Mouse (Mus musculus): ENCODE measurements at regions not wholly inside any gene's neighbourhood (a gene's known extent, or its start where the extent isn't known, plus 50 kb on each side); places are given as distances from the start of the nearest gene placed in this dataset.
A peak's percentile ranks its signal among the peaks of the same experiment; 100 is the strongest.

- Histone ChIP-seq H3K9ac (ENCODE audit: low read depth, low read length) (no peak overlapping the region), H3K9me3 (ENCODE audit: control insufficient read depth, low read length) (no peaks in the 10 kb centered on the region), H3K4me3 (ENCODE audit: low read depth, low read length) (no peak overlapping the region), H3K4me1 (replicated peaks; ENCODE audit: control insufficient read depth, insufficient read depth, low read length) (no peaks in the 10 kb centered on the region), H3K27ac (ENCODE audit: low read depth, low read length) (no peak overlapping the region), H3K4me2 (replicated peaks; ENCODE audit: low read depth, low read length) (no peak overlapping the region), H3K36me3 (ENCODE audit: control insufficient read depth, insufficient read depth, low read length) (no peaks in the 10 kb centered on the region), H3K27me3 (ENCODE audit: control insufficient read depth, insufficient read depth, low read length) (no peaks in the 10 kb centered on the region)
- WGBS: 6% methylated on average over 13 of the region's 13 CpGs
- ATAC-seq (ENCODE audit: low FRiP score): peak; percentile 79
- DNase-seq (ENCODE audit: low spot score): peak; percentile 76
Measured at GRCm38 (mm10) chr6:139391307-139391706, 110.5 kb downstream of the Rergl start.

GRCm38 (mm10) chr6:139350939-139351338 is 150.8 kb downstream of the Rergl start:
- ATAC-seq (ENCODE audit: low FRiP score) (no peak), DNase-seq (ENCODE audit: low spot score) (no peak)
- no peaks in the 10 kb centered on the region for H3K27me3 ChIP-seq (ENCODE audit: control insufficient read depth, insufficient read depth, low read length)
- no peak overlapping the region for H3K4me2 ChIP-seq (replicated peaks; ENCODE audit: low read depth, low read length)
- H3K9me3 ChIP-seq (ENCODE audit: control insufficient read depth, low read length): no peaks in the 10 kb centered on the region
- no peaks in the 10 kb centered on the region for H3K36me3 ChIP-seq (ENCODE audit: control insufficient read depth, insufficient read depth, low read length)
- no peaks in the 10 kb centered on the region for H3K4me1 ChIP-seq (replicated peaks; ENCODE audit: control insufficient read depth, insufficient read depth, low read length)
- no peak overlapping the region for H3K4me3 ChIP-seq (ENCODE audit: low read depth, low read length)
- H3K27ac ChIP-seq (ENCODE audit: low read depth, low read length): no peak overlapping the region
- 80% methylated on average over 2 of the region's 2 CpGs for WGBS
- no peak overlapping the region for H3K9ac ChIP-seq (ENCODE audit: low read depth, low read length)

- Histone ChIP-seq H3K27ac (ENCODE audit: low read depth, low read length) (no peak overlapping the region), H3K27me3 (ENCODE audit: control insufficient read depth, insufficient read depth, low read length) (no peaks in the 10 kb centered on the region), H3K36me3 (ENCODE audit: control insufficient read depth, insufficient read depth, low read length) (no peaks in the 10 kb centered on the region), H3K9me3 (ENCODE audit: control insufficient read depth, low read length) (no peaks in the 10 kb centered on the region), H3K4me3 (ENCODE audit: low read depth, low read length) (no peak overlapping the region), H3K4me2 (replicated peaks; ENCODE audit: low read depth, low read length) (no peak overlapping the region), H3K9ac (ENCODE audit: low read depth, low read length) (no peak overlapping the region), H3K4me1 (replicated peaks; ENCODE audit: control insufficient read depth, insufficient read depth, low read length) (no peaks in the 10 kb centered on the region)
- 88% methylated on average over 7 of the region's 7 CpGs for WGBS
- DNase-seq (ENCODE audit: low spot score): no peak
- ATAC-seq (ENCODE audit: low FRiP score): no peak
Measured at GRCm38 (mm10) chr6:139325226-139325625, 176.6 kb downstream of the Rergl start.

- peak; percentile 25 for DNase-seq (ENCODE audit: low spot score)
- 34% methylated on average over 5 of the region's 5 CpGs for WGBS
- ATAC-seq (ENCODE audit: low FRiP score): peak; percentile 81
Measured at GRCm38 (mm10) chr6:139307651-139308050, 194.1 kb downstream of the Rergl start.

GRCm38 (mm10) chr6:139304306-139304705 is 197.5 kb downstream of the Rergl start:
- no peak overlapping the region for H3K27ac ChIP-seq (ENCODE audit: low read depth, low read length)
- H3K27me3 ChIP-seq (ENCODE audit: control insufficient read depth, insufficient read depth, low read length): no peaks in the 10 kb centered on the region
- H3K36me3 ChIP-seq (ENCODE audit: control insufficient read depth, insufficient read depth, low read length): no peaks in the 10 kb centered on the region
- H3K4me3 ChIP-seq (ENCODE audit: low read depth, low read length): no peak overlapping the region
- H3K4me1 ChIP-seq (replicated peaks; ENCODE audit: control insufficient read depth, insufficient read depth, low read length): no peaks in the 10 kb centered on the region
- H3K9me3 ChIP-seq (ENCODE audit: control insufficient read depth, low read length): no peaks in the 10 kb centered on the region
- H3K9ac ChIP-seq (ENCODE audit: low read depth, low read length): no peak overlapping the region
- no peak overlapping the region for H3K4me2 ChIP-seq (replicated peaks; ENCODE audit: low read depth, low read length)
- WGBS: 82% methylated on average over 2 of the region's 2 CpGs
- ATAC-seq (ENCODE audit: low FRiP score): no peak
- DNase-seq (ENCODE audit: low spot score): no peak

More at GRCm38 (mm10) chr6:139307651-139308050, 194.1 kb downstream of the Rergl start:
- H3K4me2 ChIP-seq (replicated peaks; ENCODE audit: low read depth, low read length): no peak overlapping the region
- H3K27me3 ChIP-seq (ENCODE audit: control insufficient read depth, insufficient read depth, low read length): no peaks in the 10 kb centered on the region
- H3K36me3 ChIP-seq (ENCODE audit: control insufficient read depth, insufficient read depth, low read length): no peaks in the 10 kb centered on the region
- H3K27ac ChIP-seq (ENCODE audit: low read depth, low read length): no peak overlapping the region
- no peaks in the 10 kb centered on the region for H3K9me3 ChIP-seq (ENCODE audit: control insufficient read depth, low read length)
- no peak overlapping the region for H3K9ac ChIP-seq (ENCODE audit: low read depth, low read length)
- no peak overlapping the region for H3K4me3 ChIP-seq (ENCODE audit: low read depth, low read length)
- no peaks in the 10 kb centered on the region for H3K4me1 ChIP-seq (replicated peaks; ENCODE audit: control insufficient read depth, insufficient read depth, low read length)

- Histone ChIP-seq H3K27me3 (ENCODE audit: control insufficient read depth, insufficient read depth, low read length) (no peaks in the 10 kb centered on the region), H3K4me1 (replicated peaks; ENCODE audit: control insufficient read depth, insufficient read depth, low read length) (no peaks in the 10 kb centered on the region), H3K9me3 (ENCODE audit: control insufficient read depth, low read length) (no peaks in the 10 kb centered on the region), H3K9ac (ENCODE audit: low read depth, low read length) (no peak overlapping the region), H3K4me3 (ENCODE audit: low read depth, low read length) (no peak overlapping the region), H3K4me2 (replicated peaks; ENCODE audit: low read depth, low read length) (no peak overlapping the region), H3K36me3 (ENCODE audit: control insufficient read depth, insufficient read depth, low read length) (no peaks in the 10 kb centered on the region), H3K27ac (ENCODE audit: low read depth, low read length) (no peak overlapping the region)
- 73% methylated on average over 2 of the region's 2 CpGs for WGBS
- DNase-seq (ENCODE audit: low spot score) (no peak), ATAC-seq (ENCODE audit: low FRiP score) (no peak)
Measured at GRCm38 (mm10) chr6:139295701-139296100, 206.1 kb downstream of the Rergl start.

GRCm38 (mm10) chr6:139279093-139279492 is 222.7 kb downstream of the Rergl start:
- ATAC-seq (ENCODE audit: low FRiP score) (no peak), DNase-seq (ENCODE audit: low spot score) (no peak)
- H3K4me3 ChIP-seq (ENCODE audit: low read depth, low read length): no peak overlapping the region
- no peaks in the 10 kb centered on the region for H3K9me3 ChIP-seq (ENCODE audit: control insufficient read depth, low read length)
- 90% methylated on average over 4 of the region's 4 CpGs for WGBS
- H3K4me1 ChIP-seq (replicated peaks; ENCODE audit: control insufficient read depth, insufficient read depth, low read length): no peaks in the 10 kb centered on the region
- H3K27me3 ChIP-seq (ENCODE audit: control insufficient read depth, insufficient read depth, low read length): no peaks in the 10 kb centered on the region
- no peak overlapping the region for H3K27ac ChIP-seq (ENCODE audit: low read depth, low read length)
- H3K4me2 ChIP-seq (replicated peaks; ENCODE audit: low read depth, low read length): no peak overlapping the region
- no peak overlapping the region for H3K9ac ChIP-seq (ENCODE audit: low read depth, low read length)
- no peaks in the 10 kb centered on the region for H3K36me3 ChIP-seq (ENCODE audit: control insufficient read depth, insufficient read depth, low read length)

- H3K27me3 ChIP-seq (ENCODE audit: control insufficient read depth, insufficient read depth, low read length): no peaks in the 10 kb centered on the region
- WGBS: 70% methylated on average over 3 of the region's 3 CpGs
Measured at GRCm38 (mm10) chr6:139275512-139275911, 226.3 kb downstream of the Rergl start.

GRCm38 (mm10) chr6:139253704-139254103 is 248.1 kb downstream of the Rergl start:
- Histone ChIP-seq H3K4me2 (replicated peaks; ENCODE audit: low read depth, low read length) (no peak overlapping the region), H3K4me1 (replicated peaks; ENCODE audit: control insufficient read depth, insufficient read depth, low read length) (no peaks in the 10 kb centered on the region), H3K36me3 (ENCODE audit: control insufficient read depth, insufficient read depth, low read length) (no peaks in the 10 kb centered on the region), H3K27me3 (ENCODE audit: control insufficient read depth, insufficient read depth, low read length) (no peaks in the 10 kb centered on the region), H3K27ac (ENCODE audit: low read depth, low read length) (no peak overlapping the region), H3K9me3 (ENCODE audit: control insufficient read depth, low read length) (no peaks in the 10 kb centered on the region), H3K9ac (ENCODE audit: low read depth, low read length) (no peak overlapping the region), H3K4me3 (ENCODE audit: low read depth, low read length) (no peak overlapping the region)
- WGBS: 91% methylated on average over 4 of the region's 4 CpGs
- DNase-seq (ENCODE audit: low spot score): no peak
- ATAC-seq (ENCODE audit: low FRiP score): no peak

More at GRCm38 (mm10) chr6:139275512-139275911, 226.3 kb downstream of the Rergl start:
- no peak overlapping the region for H3K4me3 ChIP-seq (ENCODE audit: low read depth, low read length)
- H3K27ac ChIP-seq (ENCODE audit: low read depth, low read length): no peak overlapping the region
- H3K9me3 ChIP-seq (ENCODE audit: control insufficient read depth, low read length): no peaks in the 10 kb centered on the region
- no peak for ATAC-seq (ENCODE audit: low FRiP score)
- H3K4me2 ChIP-seq (replicated peaks; ENCODE audit: low read depth, low read length): no peak overlapping the region
- no peak for DNase-seq (ENCODE audit: low spot score)
- no peaks in the 10 kb centered on the region for H3K4me1 ChIP-seq (replicated peaks; ENCODE audit: control insufficient read depth, insufficient read depth, low read length)
- H3K9ac ChIP-seq (ENCODE audit: low read depth, low read length): no peak overlapping the region
- H3K36me3 ChIP-seq (ENCODE audit: control insufficient read depth, insufficient read depth, low read length): no peaks in the 10 kb centered on the region
